Mouse (Mus musculus): Measurements from ENCODE around the gene Haao. TPM values are rescaled to one million over a fixed set of nuclear protein-coding genes. Genes with fewer than 3 reads are reported as not detected.
A peak's percentile ranks its signal among the peaks of the same experiment; 100 is the strongest.

Gene Haao
- polyA plus RNA-seq, 1 experiment from 2014 or later = 88.0 TPM

DNA sequence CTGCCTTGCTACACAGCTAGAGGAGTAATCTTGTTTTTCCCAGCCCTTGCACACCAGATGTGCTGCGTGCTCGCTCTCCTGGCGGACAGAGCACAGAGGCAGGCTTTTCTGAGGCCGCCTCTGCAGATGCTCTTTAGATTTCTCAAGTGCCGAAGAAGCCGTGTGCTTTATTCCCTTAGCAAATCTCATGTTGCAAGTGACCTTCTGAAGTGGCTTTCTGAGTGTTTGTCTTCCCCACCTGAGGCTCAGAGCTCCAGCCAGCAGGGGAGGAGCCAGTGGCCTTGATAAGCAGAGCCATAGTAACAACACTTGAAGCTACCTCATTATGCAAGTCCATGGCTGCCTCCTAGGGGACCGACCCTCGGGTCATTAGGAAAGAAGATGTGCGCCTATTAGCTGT is 43.8 kb downstream of the Haao start:
- Histone ChIP-seq H3K4me1 (ENCODE audit: control insufficient read depth, low read depth, low read length) (peaks cover 17% of the 10 kb centered on the region), H3K27me3 (ENCODE audit: control insufficient read depth, insufficient read depth, low read depth, low read length) (no peaks in the 10 kb centered on the region), H3K9me3 (replicated peaks; ENCODE audit: control insufficient read depth, low read length) (no peaks in the 10 kb centered on the region), H3K27ac (ENCODE audit: low read length) (no peak overlapping the region), H3K9ac (ENCODE audit: low read depth, low read length) (no peak overlapping the region), H3K4me2 (ENCODE audit: low read depth, low read length) (no peak overlapping the region), H3K36me3 (ENCODE audit: control insufficient read depth, insufficient read depth) (peaks cover 16% of the 10 kb centered on the region), H3K4me3 (ENCODE audit: low read depth, low read length) (no peak overlapping the region)
- WGBS (ENCODE audit: insufficient replicate concordance) = 85% methylated on average over 9 of the region's 9 CpGs
- no peak for ATAC-seq (ENCODE audit: low read depth)

DNA sequence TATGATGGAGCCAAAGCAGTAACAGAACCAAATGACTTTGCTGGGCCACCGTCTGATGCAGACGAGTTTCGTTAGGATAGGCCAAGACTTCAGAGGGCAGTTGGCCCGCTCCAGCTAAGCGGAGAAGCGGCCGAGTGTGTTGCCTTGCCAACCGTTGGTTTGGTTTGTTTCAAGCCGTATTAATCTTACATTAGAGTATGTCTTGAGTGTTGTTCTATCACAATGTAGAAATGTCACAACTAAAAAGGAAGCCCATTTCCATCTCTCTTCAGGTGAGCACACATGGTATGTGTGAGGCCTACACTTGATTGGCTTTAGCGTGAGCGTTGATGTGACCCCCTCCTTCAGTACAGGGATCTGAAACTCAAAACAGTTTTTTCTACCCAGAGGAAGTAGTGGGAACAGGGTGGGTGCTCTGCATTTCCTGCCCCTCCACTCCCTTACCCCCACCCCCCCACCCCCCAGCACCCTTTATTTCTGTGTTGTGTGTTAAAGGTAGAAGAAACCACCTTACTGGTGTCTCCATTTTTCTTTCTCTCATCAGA is 48.2 kb downstream of the Haao start:
- Histone ChIP-seq H3K4me3 (ENCODE audit: low read depth, low read length) (no peak overlapping the region), H3K9ac (ENCODE audit: low read depth, low read length) (no peak overlapping the region)
- 83% methylated on average over 11 of the region's 11 CpGs for WGBS (ENCODE audit: insufficient replicate concordance)

DNA sequence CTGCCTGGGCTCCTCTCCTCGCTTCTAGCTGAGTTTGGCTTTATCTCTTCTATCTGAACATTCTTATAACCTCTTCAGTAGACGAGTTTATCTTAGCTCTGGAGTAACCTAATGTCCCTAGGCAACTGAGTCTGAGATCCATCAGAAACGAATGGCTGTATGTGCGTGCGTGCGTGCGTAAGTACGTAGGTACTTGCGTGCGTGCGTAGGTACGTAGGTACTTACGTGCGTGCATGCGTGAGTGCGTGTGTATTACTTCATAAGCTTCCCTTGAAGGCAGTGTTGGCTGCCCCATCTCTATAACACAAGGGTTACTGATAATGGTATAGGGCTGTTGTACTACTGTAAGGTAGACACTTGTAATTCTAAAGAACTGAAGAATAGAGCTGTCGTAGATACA is 52.6 kb downstream of the Haao start:
- Histone ChIP-seq H3K27me3 (ENCODE audit: control insufficient read depth, insufficient read depth, low read depth, low read length) (no peaks in the 10 kb centered on the region), H3K9me3 (replicated peaks; ENCODE audit: control insufficient read depth, low read length) (no peaks in the 10 kb centered on the region), H3K9ac (ENCODE audit: low read depth, low read length) (no peak overlapping the region), H3K4me1 (ENCODE audit: control insufficient read depth, low read depth, low read length) (no peaks in the 10 kb centered on the region), H3K4me2 (ENCODE audit: low read depth, low read length) (no peak overlapping the region), H3K36me3 (ENCODE audit: control insufficient read depth, insufficient read depth) (peaks cover 14% of the 10 kb centered on the region; the same call in 1 of the 2 replicates), H3K4me3 (ENCODE audit: low read depth, low read length) (no peak overlapping the region), H3K27ac (ENCODE audit: low read length) (no peak overlapping the region)
- ATAC-seq (ENCODE audit: low read depth) = no peak
- WGBS (ENCODE audit: insufficient replicate concordance) = 89% methylated on average over 17 of the region's 17 CpGs

More for the DNA sequence above, 48.2 kb downstream of the Haao start:
- no peak for ATAC-seq (ENCODE audit: low read depth)
- Histone ChIP-seq H3K27ac (ENCODE audit: low read length) (no peak overlapping the region), H3K4me1 (ENCODE audit: control insufficient read depth, low read depth, low read length) (no peaks in the 10 kb centered on the region), H3K36me3 (ENCODE audit: control insufficient read depth, insufficient read depth) (peaks cover 7% of the 10 kb centered on the region), H3K4me2 (ENCODE audit: low read depth, low read length) (no peak overlapping the region), H3K9me3 (replicated peaks; ENCODE audit: control insufficient read depth, low read length) (no peaks in the 10 kb centered on the region), H3K27me3 (ENCODE audit: control insufficient read depth, insufficient read depth, low read depth, low read length) (no peaks in the 10 kb centered on the region)

DNA sequence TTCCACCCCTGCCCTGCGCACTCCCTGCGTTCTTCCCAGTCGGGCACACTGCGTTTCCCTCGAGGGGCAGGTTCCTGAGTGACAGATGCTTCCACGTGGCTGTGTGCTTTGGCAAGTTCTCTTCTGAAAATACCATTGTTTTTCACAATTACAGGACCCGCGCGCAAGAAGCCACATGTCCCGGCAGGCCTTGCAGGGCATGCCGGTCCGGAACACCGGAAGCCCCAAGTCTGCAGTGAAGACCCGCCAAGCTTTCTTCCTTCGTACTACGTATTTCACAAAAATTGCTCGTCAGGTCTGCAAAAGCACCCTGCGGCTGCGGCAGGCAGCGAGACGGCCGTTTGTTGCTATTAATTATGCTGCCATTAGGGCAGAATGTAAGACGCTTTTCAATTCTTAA is 55.4 kb downstream of the Haao start:
- H3K9me3 ChIP-seq (replicated peaks; ENCODE audit: control insufficient read depth, low read length) = no peaks in the 10 kb centered on the region
- H3K4me1 ChIP-seq (ENCODE audit: control insufficient read depth, low read depth, low read length) = no peaks in the 10 kb centered on the region
- H3K36me3 ChIP-seq (ENCODE audit: control insufficient read depth, insufficient read depth) = peaks cover 14% of the 10 kb centered on the region; the same call in 1 of the 2 replicates
- no peak overlapping the region for H3K4me2 ChIP-seq (ENCODE audit: low read depth, low read length)
- H3K27me3 ChIP-seq (ENCODE audit: control insufficient read depth, insufficient read depth, low read depth, low read length) = no peaks in the 10 kb centered on the region
- 89% methylated on average over 23 of the region's 23 CpGs for WGBS (ENCODE audit: insufficient replicate concordance)
- no peak overlapping the region for H3K4me3 ChIP-seq (ENCODE audit: low read depth, low read length)
- no peak for ATAC-seq (ENCODE audit: low read depth)
- no peak overlapping the region for H3K27ac ChIP-seq (ENCODE audit: low read length)
- no peak overlapping the region for H3K9ac ChIP-seq (ENCODE audit: low read depth, low read length)

DNA sequence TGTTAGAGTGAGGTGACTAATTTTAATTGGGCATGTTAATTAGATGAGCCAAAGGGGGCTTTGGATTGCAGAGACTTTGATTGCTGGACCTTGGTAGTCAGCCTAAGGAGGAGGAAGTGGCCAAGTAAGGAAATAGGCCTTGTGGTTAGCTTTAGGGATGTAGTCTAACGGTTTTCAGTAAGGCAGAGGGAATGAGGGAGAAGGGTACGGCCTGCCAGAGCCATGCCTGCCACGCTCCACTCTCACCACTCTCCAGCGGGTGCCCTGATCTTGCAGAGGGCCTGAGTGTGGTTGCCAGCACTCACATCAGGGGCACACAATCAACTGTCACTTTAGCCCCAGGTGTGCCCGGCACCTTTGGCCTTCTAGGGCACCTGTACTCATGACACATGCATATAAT is 57.6 kb downstream of the Haao start:
- peaks cover 14% of the 10 kb centered on the region; the same call in 1 of the 2 replicates for H3K36me3 ChIP-seq (ENCODE audit: control insufficient read depth, insufficient read depth)
- no peak overlapping the region for H3K4me2 ChIP-seq (ENCODE audit: low read depth, low read length)
- no peak overlapping the region for H3K9ac ChIP-seq (ENCODE audit: low read depth, low read length)
- peaks cover 2% of the 10 kb centered on the region; the same call in 1 of the 2 replicates for H3K4me1 ChIP-seq (ENCODE audit: control insufficient read depth, low read depth, low read length)
- no peaks in the 10 kb centered on the region for H3K9me3 ChIP-seq (replicated peaks; ENCODE audit: control insufficient read depth, low read length)
- no peak overlapping the region for H3K4me3 ChIP-seq (ENCODE audit: low read depth, low read length)
- no peaks in the 10 kb centered on the region for H3K27me3 ChIP-seq (ENCODE audit: control insufficient read depth, insufficient read depth, low read depth, low read length)
- no peak for ATAC-seq (ENCODE audit: low read depth)
- 65% methylated on average over 5 of the region's 5 CpGs for WGBS (ENCODE audit: insufficient replicate concordance)
- H3K27ac ChIP-seq (ENCODE audit: low read length) = no peak overlapping the region

DNA sequence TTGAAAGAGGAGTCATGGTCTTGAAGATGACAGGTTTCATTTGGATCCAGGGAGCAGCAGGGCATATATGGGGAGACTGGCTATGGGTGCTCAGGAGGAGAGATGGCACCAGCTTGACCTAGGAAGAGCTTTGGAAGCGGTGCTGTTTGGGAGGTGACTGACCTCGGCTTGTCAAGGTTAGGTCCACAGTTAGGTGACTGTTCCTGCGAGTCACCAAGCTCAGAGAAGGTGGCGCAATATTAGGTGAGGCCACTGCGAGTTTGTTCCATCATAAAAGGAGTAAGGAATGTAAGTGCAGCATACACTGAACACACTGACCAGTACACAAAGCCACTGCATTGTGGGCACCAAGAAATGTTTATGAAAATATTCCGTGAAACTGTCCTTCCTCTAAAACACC is 61.3 kb downstream of the Haao start:
- Histone ChIP-seq H3K27me3 (ENCODE audit: control insufficient read depth, insufficient read depth, low read depth, low read length) (no peaks in the 10 kb centered on the region), H3K4me3 (ENCODE audit: low read depth, low read length) (no peak overlapping the region), H3K4me2 (ENCODE audit: low read depth, low read length) (no peak overlapping the region), H3K36me3 (ENCODE audit: control insufficient read depth, insufficient read depth) (peaks cover 3% of the 10 kb centered on the region), H3K9ac (ENCODE audit: low read depth, low read length) (no peak overlapping the region), H3K27ac (ENCODE audit: low read length) (no peak overlapping the region), H3K9me3 (replicated peaks; ENCODE audit: control insufficient read depth, low read length) (no peaks in the 10 kb centered on the region), H3K4me1 (ENCODE audit: control insufficient read depth, low read depth, low read length) (peaks cover 2% of the 10 kb centered on the region; the same call in 1 of the 2 replicates)
- peak; percentile 49 for ATAC-seq (ENCODE audit: low read depth)
- 78% methylated on average over 6 of the region's 6 CpGs for WGBS (ENCODE audit: insufficient replicate concordance)

DNA sequence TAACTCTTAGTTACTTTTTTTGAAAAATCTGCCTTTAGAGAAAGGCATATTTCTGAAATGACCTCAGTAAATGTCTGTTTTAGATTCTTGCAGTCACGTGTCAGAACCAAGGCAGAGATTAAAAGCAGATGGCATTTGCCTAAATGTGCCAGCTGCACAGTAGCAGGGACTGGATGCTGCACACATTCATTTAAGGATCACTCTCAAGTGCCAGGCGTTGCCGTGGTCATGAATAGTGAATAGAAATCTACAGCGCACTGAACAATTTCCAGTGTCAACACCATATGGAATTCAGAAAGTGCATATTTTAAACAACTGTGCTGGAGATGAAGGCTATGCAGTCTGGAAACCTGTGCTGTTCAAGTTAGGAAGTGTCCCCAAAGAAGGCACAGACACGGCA is 65.0 kb downstream of the Haao start:
- Histone ChIP-seq H3K27ac (ENCODE audit: low read length) (no peak overlapping the region), H3K9me3 (replicated peaks; ENCODE audit: control insufficient read depth, low read length) (no peaks in the 10 kb centered on the region), H3K4me3 (ENCODE audit: low read depth, low read length) (no peak overlapping the region), H3K27me3 (ENCODE audit: control insufficient read depth, insufficient read depth, low read depth, low read length) (no peaks in the 10 kb centered on the region), H3K36me3 (ENCODE audit: control insufficient read depth, insufficient read depth) (peaks cover 3% of the 10 kb centered on the region), H3K4me1 (ENCODE audit: control insufficient read depth, low read depth, low read length) (peaks cover 14% of the 10 kb centered on the region), H3K4me2 (ENCODE audit: low read depth, low read length) (no peak overlapping the region), H3K9ac (ENCODE audit: low read depth, low read length) (no peak overlapping the region)
- 86% methylated on average over 5 of the region's 5 CpGs for WGBS (ENCODE audit: insufficient replicate concordance)
- ATAC-seq (ENCODE audit: low read depth) = no peak

Other genes with a start within 250 kb of the Haao start
- 0.04 TPM in 1 of 2 replicates, not detected in the other for gene Kcng3, start 216.1 kb downstream of the Haao start, polyA plus RNA-seq (2015; fragmentation: Nextera tagmentation; extraction: Ambion mirVana)
- 35.3 and 35.6 TPM in 2 replicates for gene Mta3, start 141.8 kb downstream of the Haao start, polyA plus RNA-seq (2015; fragmentation: Nextera tagmentation; extraction: Ambion mirVana)

All from liver, embryonic 16.5 days (tissue).